Mouse (Mus musculus) MEL (cell line): Measurements from ENCODE around the gene Gm11444. TPM values are rescaled to one million over a fixed set of nuclear protein-coding genes. Genes with fewer than 3 reads are reported as not detected.

Source experiments
- DNase-seq: peaks from one replicate; pipeline ENCODE4 v3.0.0; 2011; ENCODE audit warnings: low read depth, low spot score
- H3K27ac ChIP-seq: 2 replicates; pipeline ENCODE4 v1.5.1; 2012; ENCODE audit warnings: low read depth, mild to moderate bottlenecking, control low read depth, low read length, moderate library complexity; ENCODE audit not compliant: control insufficient read depth
- H3K27me3 ChIP-seq, 2 experiments: fragments of 150-350 bp in 1 of 2; sonication (generic) in 1 of 2; 2 replicates each; pipeline ENCODE4 v1.6.1; 2012; ENCODE audit warnings: low read length in 2 of 2, mild to moderate bottlenecking in 2 of 2, improper control_type of control experiment in 1 of 2, moderate library complexity in 1 of 2; ENCODE audit not compliant: insufficient read depth in 2 of 2, control insufficient read depth in 1 of 2
- H3K36me3 ChIP-seq, 2 experiments: 2 replicates each; pipeline ENCODE4 v1.6.1; 2012 to 2014; ENCODE audit warnings: low read length in 2 of 2, improper control_type of control experiment in 1 of 2, inconsistent platforms in 1 of 2, mild to moderate bottlenecking in 1 of 2; ENCODE audit not compliant: insufficient read depth in 2 of 2, control insufficient read depth in 1 of 2
- H3K4me1 ChIP-seq, 2 experiments: fragments of 150-350 bp in 1 of 2; sonication (generic) in 1 of 2; 2 replicates each; pipeline ENCODE4 v1.6.1; 2012; ENCODE audit warnings: low read length in 2 of 2, improper control_type of control experiment in 1 of 2, mild to moderate bottlenecking in 1 of 2; ENCODE audit not compliant: insufficient read depth in 2 of 2, control insufficient read depth in 1 of 2
- H3K4me3 ChIP-seq, 2 experiments: fragments of 150-350 bp in 1 of 2; sonication (generic) in 1 of 2; 2 replicates each; pipeline ENCODE4 v1.5.1; 2012; ENCODE audit warnings: low read depth in 2 of 2, low read length in 2 of 2, mild to moderate bottlenecking in 2 of 2, moderate library complexity in 2 of 2, control low read depth in 1 of 2, improper control_type of control experiment in 1 of 2; ENCODE audit not compliant: control insufficient read depth in 1 of 2, insufficient read depth in 1 of 2
- H3K79me2 ChIP-seq: 2 replicates; pipeline ENCODE4 v1.6.1; 2012; ENCODE audit warnings: mild to moderate bottlenecking, low read length, moderate library complexity; ENCODE audit not compliant: control insufficient read depth, poor library complexity, insufficient read depth
- H3K9ac ChIP-seq: 2 replicates; pipeline ENCODE4 v1.6.1; 2012; ENCODE audit warnings: low read depth, mild to moderate bottlenecking, control low read depth, low read length, moderate library complexity; ENCODE audit not compliant: control insufficient read depth, poor library complexity, severe bottlenecking
- H3K9me3 ChIP-seq: fragments of 150-350 bp; sonication (generic); replicated peaks from 2 replicates; pipeline ENCODE4 v1.6.1; 2012; ENCODE audit warnings: mild to moderate bottlenecking, low read length, improper control_type of control experiment, moderate library complexity; ENCODE audit not compliant: insufficient read depth
- CTCF ChIP-seq, 3 experiments: IDR thresholded peaks in 2 of 3; conservative IDR thresholded peaks in 1 of 3; 2 replicates each; pipeline ENCODE4 v1.5.1; 2011 to 2012; ENCODE audit warnings: low read length in 3 of 3, low read depth in 2 of 3, mild to moderate bottlenecking in 2 of 3, improper control_type of control experiment in 1 of 3, inconsistent platforms in 1 of 3, mixed read lengths in 1 of 3, moderate library complexity in 1 of 3; ENCODE audit not compliant: control insufficient read depth in 1 of 3, insufficient read depth in 1 of 3, poor library complexity in 1 of 3, severe bottlenecking in 1 of 3
- ELF1 ChIP-seq: IDR thresholded peaks from 2 replicates; pipeline ENCODE4 v1.6.1; 2014; ENCODE audit warnings: low read depth, mild to moderate bottlenecking, inconsistent platforms, low read length, improper control_type of control experiment, moderate library complexity
- EP300 ChIP-seq, 2 experiments: IDR thresholded peaks; 2 replicates each; pipeline ENCODE4 v1.6.1; 2011; ENCODE audit warnings: improper control_type of control experiment in 2 of 2, low read length in 2 of 2, low read depth in 1 of 2, mild to moderate bottlenecking in 1 of 2
- ETS1 ChIP-seq: IDR thresholded peaks from 2 replicates; pipeline ENCODE4 v1.6.1; 2012; ENCODE audit warnings: low read depth, mild to moderate bottlenecking, inconsistent platforms, low read length, improper control_type of control experiment, moderate library complexity
- GATA1 ChIP-seq: IDR thresholded peaks from 2 replicates; pipeline ENCODE4 v1.6.1; 2011; ENCODE audit warnings: low read depth, low read length, improper control_type of control experiment
- JUND ChIP-seq: IDR thresholded peaks from 2 replicates; pipeline ENCODE4 v1.6.1; 2011; ENCODE audit warnings: low read depth, mild to moderate bottlenecking, improper control_type of control experiment, low read length
- MAZ ChIP-seq: IDR thresholded peaks from 2 replicates; pipeline ENCODE4 v1.6.1; 2012; ENCODE audit warnings: low read depth, mild to moderate bottlenecking, inconsistent platforms, low read length, improper control_type of control experiment
- MEF2A ChIP-seq: IDR thresholded peaks from 2 replicates; pipeline ENCODE4 v1.6.1; 2014; ENCODE audit warnings: low read depth, mild to moderate bottlenecking, inconsistent platforms, low read length, improper control_type of control experiment; ENCODE audit not compliant: poor library complexity, insufficient replicate concordance, severe bottlenecking; ENCODE audit errors: extremely low read depth
- MYB ChIP-seq: IDR thresholded peaks from 2 replicates; pipeline ENCODE4 v1.6.1; 2011; ENCODE audit warnings: mild to moderate bottlenecking, low read depth, low read length, improper control_type of control experiment
- MYC ChIP-seq: IDR thresholded peaks from 2 replicates; pipeline ENCODE4 v1.6.1; 2011; ENCODE audit warnings: low read depth, mild to moderate bottlenecking, low read length, improper control_type of control experiment, moderate library complexity
- NELFE ChIP-seq: IDR thresholded peaks from 2 replicates; pipeline ENCODE4 v1.6.1; 2011; ENCODE audit warnings: low read depth, low read length, improper control_type of control experiment
- POLR2A ChIP-seq, 2 experiments: IDR thresholded peaks; 2 replicates each; pipeline ENCODE4 v1.6.1; 2011 to 2012; ENCODE audit warnings: low read length in 2 of 2, mild to moderate bottlenecking in 2 of 2, control low read depth in 1 of 2, improper control_type of control experiment in 1 of 2, low read depth in 1 of 2, moderate library complexity in 1 of 2; ENCODE audit not compliant: control insufficient read depth in 1 of 2, insufficient read depth in 1 of 2, poor library complexity in 1 of 2
- POLR2AphosphoS5 ChIP-seq: IDR thresholded peaks from 2 replicates; pipeline ENCODE4 v1.6.1; 2012; ENCODE audit warnings: low read depth, borderline replicate concordance, mild to moderate bottlenecking, inconsistent platforms, low read length, moderate library complexity, mixed read lengths
- RAD21 ChIP-seq: IDR thresholded peaks from 2 replicates; pipeline ENCODE4 v1.6.1; 2011; ENCODE audit warnings: mild to moderate bottlenecking, low read depth, low read length, improper control_type of control experiment
- SIN3A ChIP-seq: IDR thresholded peaks from 2 replicates; pipeline ENCODE4 v1.6.1; 2012; ENCODE audit warnings: low read length, improper control_type of control experiment, inconsistent platforms
- SMC3 ChIP-seq: IDR thresholded peaks from 2 replicates; pipeline ENCODE4 v1.6.1; 2011; ENCODE audit warnings: low read depth, low read length, improper control_type of control experiment
- TAL1 ChIP-seq: IDR thresholded peaks from 2 replicates; pipeline ENCODE4 v1.6.1; 2012; ENCODE audit warnings: mild to moderate bottlenecking, inconsistent platforms, low read length, moderate library complexity, mixed read lengths
- TBP ChIP-seq: IDR thresholded peaks from 2 replicates; pipeline ENCODE4 v1.8.0; 2011; ENCODE audit warnings: low read depth, low read length, improper control_type of control experiment
- TCF12 ChIP-seq: IDR thresholded peaks from 2 replicates; pipeline ENCODE4 v1.6.1; 2014; ENCODE audit warnings: low read depth, mild to moderate bottlenecking, inconsistent platforms, low read length, improper control_type of control experiment, moderate library complexity
- USF1 ChIP-seq: IDR thresholded peaks from 2 replicates; pipeline ENCODE4 v1.6.1; 2014; ENCODE audit warnings: low read depth, mild to moderate bottlenecking, inconsistent platforms, low read length, improper control_type of control experiment, moderate library complexity
- USF2 ChIP-seq, 2 experiments: IDR thresholded peaks; 2 replicates each; pipeline ENCODE4 v1.6.1; 2011 to 2012; ENCODE audit warnings: improper control_type of control experiment in 2 of 2, low read length in 2 of 2, borderline replicate concordance in 1 of 2, inconsistent platforms in 1 of 2, low read depth in 1 of 2, mild to moderate bottlenecking in 1 of 2; ENCODE audit not compliant: insufficient read depth in 1 of 2
- ZKSCAN1 ChIP-seq: IDR thresholded peaks from 2 replicates; pipeline ENCODE4 v1.6.1; 2012; ENCODE audit warnings: low read depth, mild to moderate bottlenecking, inconsistent platforms, low read length, improper control_type of control experiment, moderate library complexity
- ZMIZ1 ChIP-seq: IDR thresholded peaks from 2 replicates; pipeline ENCODE4 v1.6.1; 2012; ENCODE audit warnings: low read depth, mild to moderate bottlenecking, inconsistent platforms, low read length, improper control_type of control experiment, moderate library complexity
- ZNF384 ChIP-seq: IDR thresholded peaks from 2 replicates; pipeline ENCODE4 v1.6.1; 2012; ENCODE audit warnings: low read depth, mild to moderate bottlenecking, inconsistent platforms, low read length, improper control_type of control experiment
- polyA plus RNA-seq, 2 experiments: library from polyadenylated mRNA; stranded (reverse) in 1 of 2; unstranded in 1 of 2; fragments of >175 nt in 1 of 2; fragments of >200 nt in 1 of 2; gene quantifications; 2 replicates each; pipeline versions ENCODE4 v1.2.1 to v1.2.4; 2012; ENCODE audit warnings: low replicate concordance in 2 of 2, low read depth in 1 of 2; ENCODE audit not compliant: insufficient read length in 2 of 2, insufficient read depth in 1 of 2, missing spikeins in 1 of 2
- total RNA-seq: library from RNA; depleted of rRNA; stranded (reverse); fragments of 300-350 nt; gene quantifications from 2 replicates; pipeline ENCODE4 v1.2.3, GENCODE M21; 2012

Gm11444 gene
- total and polyA plus RNA-seq, 3 experiments: 0.21 TPM; not detected in 2

- Histone ChIP-seq H3K79me2 (no peaks in the 10 kb centered on the region), H3K4me1 (no peaks in the 10 kb centered on the region), H3K27me3 (no peaks in the 10 kb centered on the region), H3K36me3 (no peaks in the 10 kb centered on the region), H3K27ac (no peak overlapping the region), H3K9ac (no peak overlapping the region), H3K4me3 (no peak overlapping the region), H3K9me3 (no peaks in the 10 kb centered on the region)
- TF ChIP-seq MEF2A: no peak
- no peak for TF ChIP-seq MYB
- TF ChIP-seq ETS1: no peak
- no peak for TF ChIP-seq EP300 (IDR thresholded peaks at IDR 0.05; ENCODE audit: low read depth in 1 of 2, low read length in 2 of 2)
- no peak for TF ChIP-seq USF2 (IDR thresholded peaks at IDR 0.05; ENCODE audit: borderline replicate concordance in 1 of 2, insufficient read depth in 1 of 2, low read depth in 1 of 2, low read length in 2 of 2)
- TF ChIP-seq GATA1: no peak
- TF ChIP-seq CTCF (IDR thresholded peaks at IDR 0.05 in 2 of 3, conservative IDR thresholded peaks at IDR 0.05 in 1 of 3; ENCODE audit: control insufficient read depth in 1 of 3, insufficient read depth in 1 of 3, low read depth in 2 of 3, low read length in 3 of 3, poor library complexity in 1 of 3, severe bottlenecking in 1 of 3): no peak
- TF ChIP-seq JUND: no peak
- TF ChIP-seq MAZ: no peak
- no peak for TF ChIP-seq TCF12
- no peak for DNase-seq
Observed at GRCm38 (mm10) chr11:85835001-85835752, 15.0 kb downstream of the Gm11444 start.

GRCm38 (mm10) chr11:85834386-85834931 is 15.7 kb downstream of the Gm11444 start:
- Histone ChIP-seq H3K4me1 (no peaks in the 10 kb centered on the region), H3K9me3 (no peaks in the 10 kb centered on the region), H3K9ac (no peak overlapping the region), H3K27ac (no peak overlapping the region), H3K36me3 (no peaks in the 10 kb centered on the region), H3K4me3 (no peak overlapping the region), H3K79me2 (no peaks in the 10 kb centered on the region), H3K27me3 (no peaks in the 10 kb centered on the region)
- no peak for DNase-seq
- no peak for TF ChIP-seq TAL1
- TF ChIP-seq USF2 (IDR thresholded peaks at IDR 0.05; ENCODE audit: borderline replicate concordance in 1 of 2, insufficient read depth in 1 of 2, low read depth in 1 of 2, low read length in 2 of 2): no peak
- no peak for TF ChIP-seq NELFE
- TF ChIP-seq SMC3: no peak
- no peak for TF ChIP-seq SIN3A
- TF ChIP-seq CTCF (IDR thresholded peaks at IDR 0.05 in 2 of 3, conservative IDR thresholded peaks at IDR 0.05 in 1 of 3; ENCODE audit: control insufficient read depth in 1 of 3, insufficient read depth in 1 of 3, low read depth in 2 of 3, low read length in 3 of 3, poor library complexity in 1 of 3, severe bottlenecking in 1 of 3): no peak
- TF ChIP-seq MYC: no peak
- no peak for TF ChIP-seq MYB
- TF ChIP-seq TBP: no peak
- TF ChIP-seq POLR2AphosphoS5: no peak
- TF ChIP-seq ZNF384: no peak
- TF ChIP-seq ELF1: no peak
- no peak for TF ChIP-seq ZKSCAN1
- TF ChIP-seq ZMIZ1: no peak
- no peak for TF ChIP-seq USF1
- TF ChIP-seq RAD21: no peak
- TF ChIP-seq JUND: no peak
- no peak for TF ChIP-seq POLR2A (IDR thresholded peaks at IDR 0.05; ENCODE audit: control insufficient read depth in 1 of 2, insufficient read depth in 1 of 2, low read depth in 1 of 2, low read length in 2 of 2, poor library complexity in 1 of 2)
- TF ChIP-seq MEF2A: no peak
- no peak for TF ChIP-seq MAZ
